Mouse (Mus musculus) ES-Bruce4 (cell line): ENCODE measurements around the gene Mrpl36. TPM values are rescaled to one million over a fixed set of nuclear protein-coding genes. Genes with fewer than 3 reads are reported as not detected.

Source experiments
- H3K27ac ChIP-seq: 2 replicates; pipeline ENCODE4 v1.5.1; 2012; ENCODE audit warnings: low read length, inconsistent platforms; ENCODE audit not compliant: insufficient read depth
- H3K27me3 ChIP-seq: 2 replicates; pipeline ENCODE4 v1.6.1; 2012; ENCODE audit warnings: mild to moderate bottlenecking, low read length, inconsistent platforms; ENCODE audit not compliant: control insufficient read depth, poor library complexity, insufficient read depth, severe bottlenecking
- H3K36me3 ChIP-seq: 2 replicates; pipeline ENCODE4 v1.6.1; 2012; ENCODE audit warnings: inconsistent platforms, mild to moderate bottlenecking, low read length, moderate library complexity; ENCODE audit not compliant: control insufficient read depth, poor library complexity, insufficient read depth, severe bottlenecking
- H3K4me1 ChIP-seq: one replicate; pipeline ENCODE4 v1.8.1; 2011; ENCODE audit warnings: low read length; ENCODE audit not compliant: control insufficient read depth, insufficient read depth
- H3K4me3 ChIP-seq: 2 replicates; pipeline ENCODE4 v1.5.1; 2011; ENCODE audit warnings: low read depth, mild to moderate bottlenecking, low read length
- H3K9ac ChIP-seq: 2 replicates; pipeline ENCODE4 v1.6.1; 2012; ENCODE audit warnings: low read depth, mild to moderate bottlenecking, inconsistent platforms; ENCODE audit not compliant: poor library complexity, severe bottlenecking
- H3K9me3 ChIP-seq: replicated peaks from 2 replicates; pipeline ENCODE4 v1.6.1; 2012; ENCODE audit warnings: mild to moderate bottlenecking, low read length, inconsistent platforms; ENCODE audit not compliant: control insufficient read depth, poor library complexity, insufficient read depth, severe bottlenecking
- CTCF ChIP-seq: IDR thresholded peaks from one replicate; pipeline ENCODE4 v1.8.1; 2011; ENCODE audit warnings: low read depth, low read length
- EP300 ChIP-seq: IDR thresholded peaks from 2 replicates; pipeline ENCODE4 v1.6.1; 2011; ENCODE audit warnings: low read depth, low read length; ENCODE audit not compliant: insufficient read depth
- POLR2A ChIP-seq: IDR thresholded peaks from one replicate; pipeline ENCODE4 v1.8.1; 2011; ENCODE audit warnings: low read length; ENCODE audit not compliant: insufficient read depth
- polyA plus RNA-seq: library from polyadenylated mRNA; stranded (reverse); fragments of >200 nt; gene quantifications from 2 replicates; pipeline ENCODE4 v1.2.4, GENCODE M21; 2011; ENCODE audit warnings: low read depth; ENCODE audit not compliant: missing spikeins, insufficient read depth, insufficient read length

The Mrpl36 gene
- polyA plus RNA-seq, 1 experiment = 49.3 TPM

- Histone ChIP-seq H3K4me3 (no peak overlapping the region), H3K27me3 (no peaks in the 10 kb centered on the region), H3K27ac (no peak overlapping the region), H3K9ac (no peak overlapping the region), H3K4me1 (no peaks in the 10 kb centered on the region), H3K36me3 (no peaks in the 10 kb centered on the region), H3K9me3 (no peaks in the 10 kb centered on the region)
- TF ChIP-seq EP300 (no peak), CTCF (no peak), POLR2A (no peak)
These were observed 29.6 kb upstream of the Mrpl36 start for GRCm38 (mm10) chr13:73298717-73299116.

DNA sequence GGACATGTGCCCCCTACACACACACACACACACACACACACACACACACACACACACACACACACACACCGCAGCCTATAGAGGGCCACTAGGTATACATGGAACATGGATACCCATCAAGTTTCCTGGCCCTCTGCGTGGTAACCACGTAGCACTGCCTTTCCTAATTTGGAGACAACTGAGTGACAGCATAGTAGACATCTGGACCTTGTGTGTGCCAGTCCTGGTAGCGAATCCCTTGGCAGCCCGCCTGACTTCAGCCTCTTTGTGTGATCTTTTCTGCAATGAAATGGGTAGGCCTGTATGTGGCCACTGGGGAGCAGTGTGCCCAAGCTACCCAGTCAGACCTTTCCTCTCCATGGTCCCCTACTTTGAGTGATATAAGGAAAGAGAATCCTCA is 29.0 kb upstream of the Mrpl36 start:
- no peaks in the 10 kb centered on the region for H3K36me3 ChIP-seq
- H3K4me1 ChIP-seq = no peaks in the 10 kb centered on the region
- TF ChIP-seq CTCF (no peak), POLR2A (no peak), EP300 (no peak)
- no peak overlapping the region for H3K4me3 ChIP-seq
- H3K9ac ChIP-seq = no peak overlapping the region
- H3K27ac ChIP-seq = no peak overlapping the region
- no peaks in the 10 kb centered on the region for H3K9me3 ChIP-seq
- H3K27me3 ChIP-seq = no peaks in the 10 kb centered on the region

- H3K27me3 ChIP-seq = no peaks in the 10 kb centered on the region; the same call in 1 of the 2 replicates
- no peaks in the 10 kb centered on the region for H3K36me3 ChIP-seq
- no peaks in the 10 kb centered on the region for H3K4me1 ChIP-seq
- TF ChIP-seq CTCF (no peak), POLR2A (no peak), EP300 (no peak)
- no peaks in the 10 kb centered on the region for H3K9me3 ChIP-seq
- H3K9ac ChIP-seq = no peak overlapping the region
- no peak overlapping the region for H3K4me3 ChIP-seq
- H3K27ac ChIP-seq = no peak overlapping the region
These were observed 23.6 kb upstream of the Mrpl36 start for GRCm38 (mm10) chr13:73304729-73305128.

- H3K27me3 ChIP-seq = no peaks in the 10 kb centered on the region; the same call in 1 of the 2 replicates
- no peak for TF ChIP-seq CTCF
- TF ChIP-seq POLR2A = no peak
- no peak for TF ChIP-seq EP300
- H3K36me3 ChIP-seq = no peaks in the 10 kb centered on the region
- no peaks in the 10 kb centered on the region for H3K4me1 ChIP-seq
- H3K4me3 ChIP-seq = no peak overlapping the region
- no peak overlapping the region for H3K27ac ChIP-seq
- no peaks in the 10 kb centered on the region for H3K9me3 ChIP-seq
- no peak overlapping the region for H3K9ac ChIP-seq
These were observed 22.8 kb upstream of the Mrpl36 start for GRCm38 (mm10) chr13:73305398-73306084.

DNA sequence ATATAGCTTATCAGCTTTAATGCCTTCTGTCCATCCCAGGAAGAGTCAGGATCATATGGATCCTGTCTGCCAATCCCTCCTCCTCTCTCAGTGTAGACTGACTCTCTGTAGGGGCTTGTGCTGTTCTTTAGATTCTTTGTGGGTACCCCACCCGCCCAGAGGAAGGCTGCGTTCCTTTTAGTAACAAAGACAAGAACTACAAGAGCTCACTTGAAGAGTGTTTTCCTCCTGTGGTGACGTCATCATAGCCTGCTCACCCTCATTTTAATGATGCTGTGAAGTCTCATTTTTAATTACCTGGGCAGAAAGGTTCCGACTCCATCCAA is 22.3 kb upstream of the Mrpl36 start:
- Histone ChIP-seq H3K4me3 (no peak overlapping the region), H3K4me1 (no peaks in the 10 kb centered on the region), H3K36me3 (no peaks in the 10 kb centered on the region), H3K27me3 (no peaks in the 10 kb centered on the region; the same call in 1 of the 2 replicates), H3K9ac (no peak overlapping the region), H3K9me3 (no peaks in the 10 kb centered on the region), H3K27ac (no peak overlapping the region)
- TF ChIP-seq CTCF (no peak), POLR2A (no peak), EP300 (no peak)

DNA sequence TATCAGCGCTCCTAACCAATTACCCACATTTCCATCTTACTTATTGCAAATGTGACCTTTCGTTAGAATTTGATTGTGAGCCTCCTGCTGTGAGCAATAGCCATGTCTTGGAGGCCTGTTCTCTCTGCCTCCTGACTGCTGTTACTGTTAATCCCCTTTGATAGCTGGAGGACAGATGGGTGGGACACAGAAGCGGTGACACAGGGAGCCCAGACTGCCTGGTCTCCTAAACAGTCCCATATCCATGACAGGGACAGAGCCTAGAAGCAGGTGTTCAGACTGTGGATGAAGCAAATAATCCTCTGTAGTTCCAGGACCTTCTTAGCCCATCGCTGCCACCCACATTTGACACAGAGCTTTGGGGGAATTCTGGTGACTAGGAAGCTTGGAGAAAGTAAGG is 21.9 kb upstream of the Mrpl36 start:
- Histone ChIP-seq H3K36me3 (no peaks in the 10 kb centered on the region), H3K9me3 (no peaks in the 10 kb centered on the region), H3K27ac (no peak overlapping the region), H3K4me1 (no peaks in the 10 kb centered on the region), H3K4me3 (no peak overlapping the region), H3K27me3 (no peaks in the 10 kb centered on the region; the same call in 1 of the 2 replicates), H3K9ac (no peak overlapping the region)
- TF ChIP-seq CTCF (no peak), EP300 (no peak), POLR2A (no peak)
